In the genomic region with DNA sequence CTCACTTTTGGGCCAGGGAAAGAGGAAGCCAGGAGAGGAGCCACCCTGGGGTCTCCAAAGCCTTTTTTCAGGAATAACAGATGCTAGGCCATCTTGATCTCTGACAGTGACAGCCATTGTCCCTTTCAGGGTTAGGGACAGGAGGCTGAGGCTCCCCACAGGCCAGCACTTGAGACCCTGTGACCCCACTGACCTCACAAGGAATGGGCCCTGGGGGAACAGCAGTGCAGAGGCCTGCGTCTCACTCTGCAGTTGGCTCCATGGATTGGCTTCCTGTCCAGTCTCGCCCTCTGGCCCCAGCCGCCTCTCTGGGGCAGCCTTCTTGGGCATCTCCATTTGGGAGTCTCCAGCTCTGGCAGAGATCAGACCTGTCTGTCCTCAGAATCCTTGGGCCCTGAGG, we compare ENCODE assay signal across 26 mouse cellular contexts. TPM values are rescaled to one million over a fixed set of nuclear protein-coding genes. Genes with fewer than 3 reads are reported as not detected.
DNase-seq lines count a peak whose midpoint lies in the region; ATAC-seq lines count a peak whose summit lies in the region.
"Had no signal": no experiment of that assay in that cellular context is flagged by ENCODE, and none has a peak within 500 bp of the region (broad histone marks: within the 10 kb centered on the region; RNA-seq: fewer than 3 reads in every experiment).

No protein-coding gene starts in this region.

- WGBS in forebrain, embryonic 10.5 days, result 56% methylated on average over 3 of the region's 3 CpGs
- 65% methylated on average over 3 of the region's 3 CpGs for WGBS in forebrain, embryonic 13.5 days
- 61% methylated on average over 3 of the region's 3 CpGs for WGBS in midbrain, embryonic 10.5 days
- WGBS in midbrain, embryonic 11.5 days, result 53% methylated on average over 3 of the region's 3 CpGs
- 54% methylated on average over 3 of the region's 3 CpGs for WGBS in limb, embryonic 10.5 days

- no peak for DNase-seq in forebrain, embryonic 10.5 days (ENCODE audit: extremely low spot score, low spot score)
- no peak for DNase-seq in midbrain, embryonic 10.5 days (ENCODE audit: low spot score)
- no peak for DNase-seq in midbrain, embryonic 11.5 days (ENCODE audit: low spot score, missing footprints)
- DNase-seq in limb, embryonic 10.5 days (ENCODE audit: low spot score), result no peak
- DNase-seq in B cell, adult 2 months, result no peak
- DNase-seq: adrenal gland, adult 8-10 months; adrenal gland, postnatal 36 days; cerebellum, adult 18-20 months; cerebellum, adult 9-10 months; cerebellum, postnatal 14 days; forebrain, postnatal 0 days; gastrocnemius, adult 2 months; gastrocnemius, postnatal 14 days; heart, adult 11 months; heart, postnatal 14 days; heart, postnatal 4 days; kidney, adult 11 months had no signal

- no peaks in the 10 kb centered on the region for H3K36me3 ChIP-seq in forebrain, embryonic 10.5 days (replicated peaks)
- H3K36me3 ChIP-seq in forebrain, embryonic 13.5 days (ENCODE audit: poor library complexity, severe bottlenecking), result no peaks in the 10 kb centered on the region
- H3K36me3 ChIP-seq in midbrain, embryonic 10.5 days, result no peaks in the 10 kb centered on the region
- no peaks in the 10 kb centered on the region for H3K36me3 ChIP-seq in midbrain, embryonic 11.5 days (ENCODE audit: control insufficient read depth, insufficient read depth, low read length)
- no peaks in the 10 kb centered on the region for H3K36me3 ChIP-seq in limb, embryonic 10.5 days
- H3K36me3 ChIP-seq: embryonic facial prominence, embryonic 13.5 days; heart, embryonic 13.5 days; hindbrain, embryonic 13.5 days; intestine, embryonic 15.5 days had no signal

- H3K9ac ChIP-seq in forebrain, embryonic 13.5 days, result no peak overlapping the region
- H3K9ac ChIP-seq in midbrain, embryonic 11.5 days (ENCODE audit: low read length), result no peak overlapping the region
- H3K9ac ChIP-seq: embryonic facial prominence, embryonic 13.5 days; forebrain, postnatal 0 days; heart, embryonic 13.5 days; hindbrain, embryonic 13.5 days; intestine, embryonic 15.5 days had no signal

- peak overlapping the region; percentile 31 for H3K27ac ChIP-seq in forebrain, embryonic 10.5 days
- H3K27ac ChIP-seq in forebrain, embryonic 13.5 days, result no peak overlapping the region
- H3K27ac ChIP-seq in midbrain, embryonic 10.5 days (replicated peaks), result peak overlapping the region; percentile 61
- no peak overlapping the region for H3K27ac ChIP-seq in midbrain, embryonic 11.5 days (ENCODE audit: low read depth, low read length)
- H3K27ac ChIP-seq in limb, embryonic 10.5 days, result peak overlapping the region; percentile 8; the same call in 1 of the 2 replicates
- H3K27ac ChIP-seq: embryonic facial prominence, embryonic 13.5 days; gastrocnemius, adult 2 months; heart, embryonic 13.5 days; hindbrain, embryonic 13.5 days; intestine, embryonic 15.5 days had no signal

- H3K4me2 ChIP-seq in forebrain, embryonic 13.5 days, result no peak overlapping the region
- no peak overlapping the region for H3K4me2 ChIP-seq in midbrain, embryonic 11.5 days
- H3K4me2 ChIP-seq: embryonic facial prominence, embryonic 13.5 days; heart, embryonic 13.5 days; hindbrain, embryonic 13.5 days; intestine, embryonic 15.5 days had no signal

- no peaks in the 10 kb centered on the region for H3K9me3 ChIP-seq in forebrain, embryonic 10.5 days
- H3K9me3 ChIP-seq in forebrain, embryonic 13.5 days (replicated peaks), result no peaks in the 10 kb centered on the region
- H3K9me3 ChIP-seq in midbrain, embryonic 10.5 days (replicated peaks), result no peaks in the 10 kb centered on the region
- no peaks in the 10 kb centered on the region for H3K9me3 ChIP-seq in midbrain, embryonic 11.5 days (ENCODE audit: control insufficient read depth, low read length)
- H3K9me3 ChIP-seq in limb, embryonic 10.5 days (replicated peaks), result no peaks in the 10 kb centered on the region
- H3K9me3 ChIP-seq: embryonic facial prominence, embryonic 13.5 days; heart, embryonic 13.5 days; hindbrain, embryonic 13.5 days; intestine, embryonic 15.5 days had no signal

- no peaks in the 10 kb centered on the region for H3K27me3 ChIP-seq in forebrain, embryonic 10.5 days (ENCODE audit: poor library complexity, severe bottlenecking)
- H3K27me3 ChIP-seq in forebrain, embryonic 13.5 days, result no peaks in the 10 kb centered on the region
- H3K27me3 ChIP-seq in midbrain, embryonic 10.5 days (ENCODE audit: low read depth, poor library complexity, severe bottlenecking), result no peaks in the 10 kb centered on the region
- H3K27me3 ChIP-seq in midbrain, embryonic 11.5 days (ENCODE audit: control insufficient read depth, insufficient read depth, low read length), result no peaks in the 10 kb centered on the region
- no peaks in the 10 kb centered on the region for H3K27me3 ChIP-seq in limb, embryonic 10.5 days (ENCODE audit: low read depth, poor library complexity, severe bottlenecking)
- H3K27me3 ChIP-seq: embryonic facial prominence, embryonic 13.5 days; heart, embryonic 13.5 days; hindbrain, embryonic 13.5 days; intestine, embryonic 15.5 days had no signal

- no peak overlapping the region for H3K4me3 ChIP-seq in forebrain, embryonic 10.5 days
- H3K4me3 ChIP-seq in forebrain, embryonic 13.5 days, result no peak overlapping the region
- H3K4me3 ChIP-seq in midbrain, embryonic 10.5 days, result no peak overlapping the region
- no peak overlapping the region for H3K4me3 ChIP-seq in midbrain, embryonic 11.5 days (ENCODE audit: low read depth, low read length)
- no peak overlapping the region for H3K4me3 ChIP-seq in limb, embryonic 10.5 days
- H3K4me3 ChIP-seq: embryonic facial prominence, embryonic 13.5 days; erythroblast, embryonic 14.5 days; gastrocnemius, adult 2 months; heart, embryonic 13.5 days; hindbrain, embryonic 13.5 days; intestine, embryonic 15.5 days had no signal

- H3K4me1 ChIP-seq in forebrain, embryonic 10.5 days, result peaks cover 52% of the 10 kb centered on the region
- no peaks in the 10 kb centered on the region for H3K4me1 ChIP-seq in forebrain, embryonic 13.5 days
- peaks cover 24% of the 10 kb centered on the region for H3K4me1 ChIP-seq in midbrain, embryonic 10.5 days
- H3K4me1 ChIP-seq in midbrain, embryonic 11.5 days (ENCODE audit: control insufficient read depth, insufficient read depth, low read length), result peaks cover 2% of the 10 kb centered on the region; the same call in 1 of the 2 replicates
- H3K4me1 ChIP-seq in limb, embryonic 10.5 days, result peaks cover 63% of the 10 kb centered on the region

- ATAC-seq in forebrain, embryonic 13.5 days, result no peak
- no peak for ATAC-seq in midbrain, embryonic 11.5 days (ENCODE audit: low FRiP score)
- ATAC-seq: activated CD4-positive, CD25-positive, alpha-beta regulatory T cell, adult 4 months; forebrain, embryonic 14.5 days; forebrain, postnatal 0 days; hindbrain, embryonic 16.5 days; intestine, embryonic 15.5 days had no signal

RNA-seq across cellular contexts. Expression of gene Ripor3, which starts 2.3 kb away (rescaled TPM):
- polyA plus RNA-seq in forebrain, embryonic 10.5 days (2016; fragmentation: Nextera tagmentation; extraction: Ambion mirVana), result 0.59 and 0.93 TPM in 2 replicates
- polyA plus RNA-seq in forebrain, embryonic 13.5 days (2015; fragmentation: Nextera tagmentation; extraction: Ambion mirVana), result 0.19 TPM in 2 replicates
- 0.86 and 0.97 TPM in 2 replicates for polyA plus RNA-seq in midbrain, embryonic 10.5 days (2016; fragmentation: Nextera tagmentation; extraction: Ambion mirVana)
- polyA plus RNA-seq in midbrain, embryonic 11.5 days (2014; fragmentation: Nextera tagmentation; extraction: Ambion mirVana), result 0.57 and 0.75 TPM in 2 replicates
- polyA plus RNA-seq in limb, embryonic 10.5 days (2016; fragmentation: Nextera tagmentation; extraction: Ambion mirVana), result 0.44 and 0.49 TPM in 2 replicates

Comparison
In these comparisons a context has a peak if more than half of its experiments do, and no peak if none do; other contexts are left out.
1. H3K27ac ChIP-seq: peak in forebrain, embryonic 10.5 days (single experiment), midbrain, embryonic 10.5 days (single experiment) and limb, embryonic 10.5 days (single experiment); none in forebrain, embryonic 13.5 days (single experiment) and midbrain, embryonic 11.5 days (single experiment).